Mouse (Mus musculus): ENCODE data around the gene Cux2. TPM values are rescaled to one million over a fixed set of nuclear protein-coding genes. Genes with fewer than 3 reads are reported as not detected.

Gene Cux2
- polyA plus RNA-seq, 1 experiment: 0.07 TPM

GRCm38 (mm10) chr5:121938065-121938849 is 111.6 kb downstream of the Cux2 start:
- H3K4me1 ChIP-seq (ENCODE audit: control insufficient read depth, insufficient read depth, low read length): no peaks in the 10 kb centered on the region
- H3K4me3 ChIP-seq (ENCODE audit: insufficient read depth, low read length): no peak overlapping the region
- TF ChIP-seq CTCF (IDR thresholded peaks at IDR 0.05; ENCODE audit: low read depth, low read length) (no peak), POLR2A (IDR thresholded peaks at IDR 0.05; ENCODE audit: borderline replicate concordance, low read depth, low read length) (no peak)
- no peak overlapping the region for H3K27ac ChIP-seq (ENCODE audit: insufficient read depth, low read depth, low read length)

DNA sequence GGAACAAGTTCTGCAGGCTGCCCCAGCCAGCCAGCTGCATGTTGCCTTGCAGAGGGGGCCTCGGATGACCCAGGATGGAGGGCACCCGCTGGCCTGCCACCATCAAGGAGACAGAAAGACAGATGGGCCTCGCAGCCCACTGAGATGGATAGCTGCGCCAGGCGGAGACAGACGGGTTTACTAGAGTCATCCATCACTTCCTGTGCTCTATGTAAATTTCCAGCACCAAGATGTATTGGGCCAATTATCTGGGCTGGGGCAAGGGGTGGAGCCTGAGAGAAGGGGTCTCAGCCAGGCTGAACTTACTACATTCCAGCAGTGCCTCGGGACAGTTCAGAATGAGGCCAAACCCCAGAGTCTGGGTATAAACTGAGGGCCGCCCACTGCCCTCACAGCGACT is 119.6 kb downstream of the Cux2 start:
- TF ChIP-seq POLR2A (IDR thresholded peaks at IDR 0.05; ENCODE audit: borderline replicate concordance, low read depth, low read length): no peak
- no peak for TF ChIP-seq CTCF (IDR thresholded peaks at IDR 0.05; ENCODE audit: low read depth, low read length)
- no peaks in the 10 kb centered on the region for H3K4me1 ChIP-seq (ENCODE audit: control insufficient read depth, insufficient read depth, low read length)
- no peak overlapping the region for H3K27ac ChIP-seq (ENCODE audit: insufficient read depth, low read depth, low read length)
- H3K4me3 ChIP-seq (ENCODE audit: insufficient read depth, low read length): no peak overlapping the region

DNA sequence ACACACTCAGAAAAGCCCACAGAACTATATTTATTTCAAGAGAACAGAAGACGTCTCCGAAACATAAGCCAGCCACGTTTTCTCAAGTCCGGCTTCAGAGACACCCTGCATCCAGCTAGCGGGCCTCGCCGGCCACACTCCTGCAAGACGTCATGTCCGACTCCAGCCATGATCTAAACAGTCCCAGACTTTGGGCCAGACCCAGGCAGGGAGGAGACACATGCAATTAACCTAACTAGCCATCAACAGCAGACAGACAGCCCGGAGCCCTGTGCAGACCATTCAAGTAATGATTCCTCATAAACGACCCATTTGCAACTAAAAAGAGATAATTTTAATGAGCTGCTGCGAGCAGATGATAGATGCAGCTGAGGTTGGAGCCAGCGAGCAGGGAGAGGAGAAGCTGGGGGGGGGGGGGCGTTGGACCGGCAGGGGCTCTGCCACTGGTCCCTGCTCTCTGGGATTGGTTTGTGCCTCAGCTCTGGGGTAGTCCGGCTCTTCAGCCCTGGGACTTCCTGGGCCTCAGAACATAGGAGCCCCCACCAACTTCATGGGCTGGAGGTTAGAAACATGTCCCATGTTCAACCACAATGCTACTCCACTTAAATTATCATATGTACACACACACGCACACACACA is 121.4 kb downstream of the Cux2 start:
- TF ChIP-seq CTCF (IDR thresholded peaks at IDR 0.05; ENCODE audit: low read depth, low read length): no peak
- Histone ChIP-seq H3K4me3 (ENCODE audit: insufficient read depth, low read length) (no peak overlapping the region), H3K27ac (ENCODE audit: insufficient read depth, low read depth, low read length) (no peak overlapping the region), H3K4me1 (ENCODE audit: control insufficient read depth, insufficient read depth, low read length) (no peaks in the 10 kb centered on the region)

- TF ChIP-seq CTCF (IDR thresholded peaks at IDR 0.05; ENCODE audit: low read depth, low read length): no peak
- TF ChIP-seq POLR2A (IDR thresholded peaks at IDR 0.05; ENCODE audit: borderline replicate concordance, low read depth, low read length): no peak
- Histone ChIP-seq H3K4me3 (ENCODE audit: insufficient read depth, low read length) (no peak overlapping the region), H3K4me1 (ENCODE audit: control insufficient read depth, insufficient read depth, low read length) (no peaks in the 10 kb centered on the region), H3K27ac (ENCODE audit: insufficient read depth, low read depth, low read length) (no peak overlapping the region)
These were observed 123.4 kb downstream of the Cux2 start for GRCm38 (mm10) chr5:121926543-121926814.

- H3K4me3 ChIP-seq (ENCODE audit: insufficient read depth, low read length): no peak overlapping the region
- no peak overlapping the region for H3K27ac ChIP-seq (ENCODE audit: insufficient read depth, low read depth, low read length)
- no peaks in the 10 kb centered on the region for H3K4me1 ChIP-seq (ENCODE audit: control insufficient read depth, insufficient read depth, low read length)
- TF ChIP-seq POLR2A (IDR thresholded peaks at IDR 0.05; ENCODE audit: borderline replicate concordance, low read depth, low read length) (no peak), CTCF (IDR thresholded peaks at IDR 0.05; ENCODE audit: low read depth, low read length) (no peak)
These were observed 124.0 kb downstream of the Cux2 start for GRCm38 (mm10) chr5:121925751-121926542.

DNA sequence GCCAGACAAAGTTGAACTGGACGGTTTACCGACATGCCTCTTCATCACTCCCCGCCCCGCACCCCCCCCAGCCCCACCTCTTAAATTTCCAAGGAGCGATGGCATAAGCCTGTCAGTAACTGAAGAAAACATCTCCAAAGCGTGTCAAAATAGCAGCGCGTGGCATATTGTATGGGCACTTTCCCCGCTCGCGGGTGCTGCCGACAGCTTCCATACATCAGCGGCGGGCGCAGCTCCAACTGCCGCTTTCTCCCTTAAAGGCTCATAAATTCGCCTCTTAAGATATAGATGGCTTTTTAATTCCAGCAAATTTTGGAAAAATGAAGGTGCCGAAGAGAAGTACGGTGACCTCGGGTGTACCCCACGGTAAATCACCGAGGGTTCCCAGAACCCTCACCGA is 124.6 kb downstream of the Cux2 start:
- H3K27ac ChIP-seq (ENCODE audit: insufficient read depth, low read depth, low read length): no peak overlapping the region
- TF ChIP-seq POLR2A (IDR thresholded peaks at IDR 0.05; ENCODE audit: borderline replicate concordance, low read depth, low read length): no peak
- TF ChIP-seq CTCF (IDR thresholded peaks at IDR 0.05; ENCODE audit: low read depth, low read length): no peak
- no peak overlapping the region for H3K4me3 ChIP-seq (ENCODE audit: insufficient read depth, low read length)
- H3K4me1 ChIP-seq (ENCODE audit: control insufficient read depth, insufficient read depth, low read length): no peaks in the 10 kb centered on the region

DNA sequence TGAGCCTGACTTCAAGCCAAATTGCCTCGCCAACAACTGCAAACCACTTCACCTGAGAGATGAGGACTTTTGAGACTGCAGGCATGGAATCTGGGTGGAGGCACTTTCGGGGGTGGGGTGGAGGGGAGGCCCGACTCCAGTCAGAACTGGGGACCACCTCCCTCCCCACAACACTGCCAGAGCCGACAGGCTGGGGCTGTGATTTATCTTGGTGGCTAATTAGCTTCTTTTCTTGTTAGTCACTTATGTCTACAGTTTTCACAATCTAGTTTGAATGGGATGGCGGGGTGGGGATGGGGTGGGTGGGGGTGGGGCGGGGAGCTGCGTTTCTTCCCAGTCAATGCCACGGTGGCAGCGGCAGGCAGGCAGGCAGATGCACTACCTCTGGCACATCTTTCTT is 125.5 kb downstream of the Cux2 start:
- Histone ChIP-seq H3K4me3 (ENCODE audit: insufficient read depth, low read length) (no peak overlapping the region), H3K27ac (ENCODE audit: insufficient read depth, low read depth, low read length) (no peak overlapping the region), H3K4me1 (ENCODE audit: control insufficient read depth, insufficient read depth, low read length) (no peaks in the 10 kb centered on the region)
- TF ChIP-seq CTCF (IDR thresholded peaks at IDR 0.05; ENCODE audit: low read depth, low read length) (no peak), POLR2A (IDR thresholded peaks at IDR 0.05; ENCODE audit: borderline replicate concordance, low read depth, low read length) (no peak)

DNA sequence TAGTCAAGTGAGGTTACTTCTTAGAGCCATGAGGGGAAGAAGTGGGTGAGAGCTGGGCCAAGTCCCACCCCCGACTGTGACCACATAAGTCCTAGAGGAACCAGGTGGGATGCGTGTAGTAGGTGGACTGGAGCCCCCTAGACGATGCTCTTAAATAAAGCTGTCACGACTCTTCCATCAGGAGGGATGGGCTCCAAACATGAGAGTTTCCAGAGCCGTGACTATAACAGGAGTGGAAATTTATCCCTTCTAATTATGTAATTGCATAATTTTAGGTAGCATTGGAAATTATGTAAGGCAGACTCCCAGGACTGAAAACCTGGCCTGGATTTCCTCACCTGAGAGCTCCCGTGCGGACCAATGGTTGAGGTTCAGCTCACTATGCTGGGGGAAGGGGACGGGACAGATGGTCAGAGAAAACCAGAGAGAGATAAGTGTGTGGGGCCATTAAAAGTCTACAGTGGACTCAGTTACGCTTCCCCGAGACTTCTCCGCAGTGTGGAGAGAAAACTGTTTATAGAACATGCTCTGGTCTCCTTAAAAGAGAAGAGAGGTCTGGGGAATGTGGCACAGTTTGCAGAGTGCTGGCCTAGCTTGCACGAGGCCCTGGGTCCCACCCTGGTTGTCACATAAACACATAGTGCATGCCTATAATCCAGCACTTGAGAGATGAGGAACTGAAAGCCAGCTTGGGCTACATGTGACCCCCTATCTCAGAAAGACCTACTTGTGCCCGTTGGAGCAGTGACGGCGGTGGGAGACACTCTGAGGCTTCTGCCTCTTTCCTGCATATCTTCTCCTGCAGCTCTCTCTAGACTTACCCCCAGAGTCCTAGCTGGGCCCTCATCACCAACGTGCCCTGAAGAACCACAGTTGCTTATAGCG is 126.7 kb downstream of the Cux2 start:
- no peak overlapping the region for H3K4me3 ChIP-seq (ENCODE audit: insufficient read depth, low read length)
- no peak for TF ChIP-seq POLR2A (IDR thresholded peaks at IDR 0.05; ENCODE audit: borderline replicate concordance, low read depth, low read length)
- TF ChIP-seq CTCF (IDR thresholded peaks at IDR 0.05; ENCODE audit: low read depth, low read length): no peak
- no peaks in the 10 kb centered on the region for H3K4me1 ChIP-seq (ENCODE audit: control insufficient read depth, insufficient read depth, low read length)
- no peak overlapping the region for H3K27ac ChIP-seq (ENCODE audit: insufficient read depth, low read depth, low read length)

DNA sequence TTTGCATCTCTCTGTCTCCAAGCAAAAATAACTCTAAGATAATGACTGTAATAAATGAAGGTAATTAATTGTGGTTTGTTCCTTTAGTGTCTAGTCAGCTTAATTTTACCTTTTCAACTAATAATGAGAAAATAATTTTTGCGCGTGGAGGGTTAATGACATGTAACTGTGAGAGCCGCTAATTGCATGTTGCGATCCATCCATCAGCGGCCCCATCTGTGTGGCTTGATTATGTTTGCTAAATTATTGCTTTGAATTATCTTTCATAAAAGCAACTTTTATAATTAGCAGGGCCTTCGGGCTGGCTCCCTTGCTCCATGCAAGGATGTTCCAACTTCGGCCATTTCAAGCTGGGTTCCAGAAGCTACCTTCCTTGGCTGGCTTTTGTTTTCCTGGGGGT is 130.7 kb downstream of the Cux2 start:
- no peak overlapping the region for H3K4me3 ChIP-seq (ENCODE audit: insufficient read depth, low read length)
- no peak overlapping the region for H3K27ac ChIP-seq (ENCODE audit: insufficient read depth, low read depth, low read length)
- H3K4me1 ChIP-seq (ENCODE audit: control insufficient read depth, insufficient read depth, low read length): no peaks in the 10 kb centered on the region
- TF ChIP-seq POLR2A (IDR thresholded peaks at IDR 0.05; ENCODE audit: borderline replicate concordance, low read depth, low read length) (no peak), CTCF (IDR thresholded peaks at IDR 0.05; ENCODE audit: low read depth, low read length) (no peak)

Data from bone marrow macrophage, adult 2 months (primary cell).